Mouse (Mus musculus) kidney, adult 2 months (tissue): ENCODE data around the gene Cog5.

ENCODE experiments used
- CTCF ChIP-seq: fragments of 200-500 bp; conservative IDR thresholded peaks from 2 replicates; pipeline ENCODE4 v1.5.1; 2011; ENCODE audit warnings: low read depth, mild to moderate bottlenecking, control low read depth, low read length, moderate library complexity, mixed read lengths; ENCODE audit not compliant: insufficient read depth, insufficient read length
- POLR2A ChIP-seq: fragments of 200-500 bp; IDR thresholded peaks from one replicate; pipeline ENCODE4 v1.6.1; 2011; ENCODE audit warnings: low read depth, low read length, control low read depth

DNA sequence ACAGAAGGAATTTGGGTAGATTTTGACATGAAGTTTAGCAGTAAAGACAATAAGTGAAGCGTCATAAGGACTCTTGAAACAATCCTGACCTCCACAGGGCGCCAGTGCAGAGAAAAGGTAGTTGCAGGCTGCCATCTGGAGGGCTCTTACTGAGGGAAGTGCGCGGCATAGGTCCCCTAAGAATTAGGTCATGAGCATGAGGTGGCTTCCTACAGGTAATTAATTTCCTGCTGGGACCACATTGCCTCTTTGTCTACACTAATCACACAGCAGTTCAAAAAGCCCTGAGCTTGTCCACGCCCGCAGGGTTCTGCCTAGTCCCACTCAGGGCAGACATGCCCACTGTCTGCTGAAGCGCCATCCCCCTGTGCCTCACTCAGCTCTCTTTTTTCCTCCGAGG, 242.3 kb downstream of the Cog5 start:
- TF ChIP-seq CTCF (0 out of 2 replicates have a peak, but pooled peaks have one; percentile 7), POLR2A (no peak)
